Mouse (Mus musculus) cerebellum, postnatal 4 days (tissue): Measurements from ENCODE around the gene Rtl5.

Source experiments
- DNase-seq, 2 experiments: peaks; one replicate each; pipeline ENCODE4 v3.0.0; 2022; ENCODE audit warnings: low spot score in 2 of 2, mixed read lengths in 1 of 2

Rtl5 gene

DNA sequence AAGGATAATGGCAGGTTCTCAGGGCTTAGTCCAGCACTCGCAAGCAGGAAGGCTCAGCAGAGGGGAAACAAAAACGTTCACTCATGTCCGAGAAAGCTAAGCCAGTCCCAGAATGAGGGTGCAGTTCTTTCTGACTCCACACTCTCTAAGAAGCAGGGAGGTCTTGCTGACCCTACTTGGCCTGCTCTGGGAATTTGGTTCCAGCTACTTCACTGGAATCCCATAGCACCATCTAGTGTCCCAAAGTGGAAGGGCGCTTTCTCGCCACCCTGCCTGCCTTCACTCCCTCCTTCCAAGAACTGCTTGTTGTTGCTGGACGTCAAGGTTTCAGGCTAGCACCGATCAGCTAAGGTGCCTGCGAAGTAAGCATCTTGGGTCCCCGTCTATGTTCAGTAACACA, 5.0 kb downstream of the Rtl5 start:
- DNase-seq, result peak; percentile 68 to 85

DNA sequence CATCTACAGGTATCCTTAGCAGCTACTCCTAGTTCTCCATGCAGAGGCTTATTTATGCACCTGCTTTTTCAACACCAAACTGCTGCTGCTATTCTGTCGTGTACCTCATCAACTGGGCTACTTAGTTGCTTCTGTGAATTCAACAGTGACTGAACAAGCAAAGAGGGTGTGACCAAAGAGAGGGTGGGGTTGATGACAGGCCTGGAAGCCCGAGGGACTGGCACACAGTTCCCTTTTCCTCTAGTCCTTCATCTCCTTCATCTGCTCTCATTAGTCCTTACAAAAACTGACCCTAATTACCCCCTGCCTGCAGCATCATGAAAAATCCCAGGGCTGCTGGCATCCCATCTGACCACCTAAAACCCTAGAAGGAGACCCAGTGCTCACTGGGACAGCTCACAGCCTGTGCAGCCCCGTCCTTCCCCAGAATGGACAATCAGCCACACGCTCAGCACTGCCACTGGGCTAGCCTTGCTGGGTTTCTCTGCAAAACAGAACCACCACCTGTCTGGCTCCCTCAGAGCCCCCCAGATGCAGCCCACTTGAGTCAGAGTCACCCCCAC, 5.8 kb downstream of the Rtl5 start:
- DNase-seq, result no peak

DNA sequence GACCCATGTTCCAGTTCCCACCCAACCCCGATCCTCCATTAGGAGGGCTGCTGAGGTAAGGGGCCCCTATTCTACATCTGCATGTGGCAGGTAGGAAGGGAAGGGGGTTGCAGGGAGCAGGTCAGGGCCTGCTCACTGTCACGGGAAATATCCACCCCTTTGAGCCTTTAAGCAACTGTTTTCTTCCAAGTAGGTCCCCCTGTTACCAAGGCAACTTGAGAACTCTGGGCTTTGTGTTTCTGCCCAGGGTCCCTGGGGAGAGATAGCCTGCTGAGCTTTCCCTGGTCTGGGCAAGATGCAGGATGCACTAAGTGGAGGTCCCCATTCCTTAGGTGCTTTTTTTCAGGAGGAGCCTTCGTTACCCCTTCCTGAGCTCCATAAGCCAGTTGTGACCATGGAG, 7.0 kb downstream of the Rtl5 start:
- no peak for DNase-seq

DNA sequence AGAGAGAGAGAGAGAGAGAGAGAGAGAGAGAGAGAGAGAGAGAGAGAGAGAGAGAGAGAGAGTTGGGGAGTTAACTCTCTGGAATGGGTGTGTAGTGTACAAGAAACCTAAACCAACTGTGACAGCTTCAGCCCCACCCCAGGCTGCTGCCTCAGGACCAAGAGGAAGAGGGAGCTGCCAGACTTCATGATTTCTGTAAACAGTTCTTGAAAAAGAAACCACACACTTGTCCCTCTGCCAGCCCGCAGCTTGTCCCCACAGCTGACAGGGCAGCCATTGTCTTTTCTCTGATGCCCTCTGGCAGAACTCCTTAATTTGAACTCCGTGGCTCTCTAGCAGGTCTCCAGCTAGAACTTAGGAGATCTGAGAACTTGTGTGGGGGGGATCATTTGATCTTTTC, 10.2 kb downstream of the Rtl5 start:
- peak in 1 of 2 experiments; percentile 27 for DNase-seq

DNA sequence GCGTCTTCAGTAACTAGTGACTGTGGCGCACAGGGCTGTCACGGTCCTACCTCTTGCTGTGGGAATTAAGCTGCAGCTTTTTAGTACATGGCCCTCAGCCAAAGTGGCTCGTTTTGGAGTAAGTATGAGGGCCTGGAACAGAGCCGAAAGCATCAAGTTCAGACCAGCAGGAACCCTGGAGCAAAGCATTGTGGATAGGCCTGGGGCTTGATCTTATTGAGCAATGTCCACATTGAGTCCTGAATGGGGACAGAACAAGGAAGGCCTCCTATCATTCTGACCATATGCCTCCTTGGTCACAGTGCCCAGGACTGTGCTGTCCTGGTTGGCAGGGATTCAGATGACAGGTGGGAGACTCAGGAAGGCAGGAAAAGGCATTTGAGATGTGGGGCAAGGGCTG, 10.9 kb downstream of the Rtl5 start:
- DNase-seq, result peak in 1 of 2 experiments; percentile 44

DNA sequence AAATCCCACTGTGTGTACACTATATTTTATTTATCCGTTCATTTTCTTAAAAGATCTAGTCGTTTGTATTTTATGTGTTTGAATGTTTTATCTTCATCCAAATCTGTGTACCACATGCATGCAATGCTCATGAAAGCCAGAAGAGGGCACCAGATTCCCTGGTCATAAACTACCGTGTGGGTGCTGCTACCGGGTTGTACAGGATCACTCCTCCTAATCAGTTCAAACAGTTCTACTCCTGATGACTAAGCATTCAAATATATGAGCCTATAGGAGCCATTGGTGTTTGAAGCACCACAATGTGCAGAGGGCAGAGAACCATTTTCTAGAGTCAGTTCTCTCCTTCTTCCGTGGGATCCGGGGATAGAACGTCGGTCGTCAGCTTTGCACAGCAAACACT, 11.7 kb downstream of the Rtl5 start:
- no peak for DNase-seq

DNA sequence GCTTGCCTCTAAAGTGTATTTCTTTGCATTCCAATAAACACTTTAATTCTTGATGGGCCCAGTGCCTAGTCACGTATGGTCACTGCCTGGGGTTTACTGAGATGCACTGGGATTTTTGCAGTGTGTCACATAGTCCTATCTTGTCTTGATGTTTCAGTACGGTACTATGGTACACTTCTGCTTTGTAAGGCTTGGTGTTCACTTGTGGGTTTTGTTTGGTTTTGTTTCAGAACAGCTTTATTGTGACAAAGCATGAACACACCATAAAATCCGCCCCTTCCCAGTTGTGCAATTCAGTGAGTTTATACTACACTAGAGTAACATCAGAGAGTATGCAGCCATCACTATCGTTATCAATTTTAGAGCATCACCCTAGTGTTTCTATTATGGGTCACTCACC, 17.1 kb downstream of the Rtl5 start:
- no peak for DNase-seq

DNA sequence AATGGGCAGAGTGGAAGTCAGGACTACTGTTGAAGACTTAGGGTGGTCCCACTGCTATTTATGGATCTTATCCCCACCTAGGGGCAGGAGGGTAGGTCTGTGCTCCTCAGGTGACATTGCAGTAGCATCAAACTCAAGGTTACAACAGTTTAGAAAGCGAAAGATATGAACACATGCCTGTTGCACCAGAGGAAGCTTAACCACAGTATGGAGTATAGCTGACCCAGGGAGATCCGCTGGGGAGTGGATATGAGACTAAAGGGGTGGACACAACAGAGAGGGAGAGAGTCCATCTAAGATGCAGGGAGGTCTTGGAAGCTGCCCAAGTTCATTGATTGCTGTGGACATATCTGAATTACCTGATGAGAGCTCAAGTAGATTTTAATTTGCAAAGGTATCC, 17.7 kb downstream of the Rtl5 start:
- no peak for DNase-seq

DNA sequence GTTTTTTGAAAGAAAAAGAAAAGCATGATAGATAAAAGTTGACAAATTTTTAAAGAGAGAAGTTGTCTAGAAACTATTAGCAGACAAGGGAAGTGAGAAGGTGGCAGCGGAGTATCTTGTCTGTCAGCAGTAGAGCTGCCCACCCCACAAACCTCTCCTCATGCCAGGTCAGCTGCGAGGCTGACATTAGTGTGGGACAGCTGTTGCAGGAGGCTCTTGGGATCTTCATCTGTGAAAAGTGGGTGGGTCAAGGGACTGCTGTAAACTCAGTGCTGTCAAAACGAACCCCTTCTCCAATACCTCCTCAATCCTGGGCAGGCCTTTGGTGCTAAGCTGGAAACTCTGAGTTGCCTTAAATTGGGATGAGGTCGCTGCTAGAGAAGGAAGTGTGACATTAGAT, 19.9 kb downstream of the Rtl5 start:
- no peak for DNase-seq

DNA sequence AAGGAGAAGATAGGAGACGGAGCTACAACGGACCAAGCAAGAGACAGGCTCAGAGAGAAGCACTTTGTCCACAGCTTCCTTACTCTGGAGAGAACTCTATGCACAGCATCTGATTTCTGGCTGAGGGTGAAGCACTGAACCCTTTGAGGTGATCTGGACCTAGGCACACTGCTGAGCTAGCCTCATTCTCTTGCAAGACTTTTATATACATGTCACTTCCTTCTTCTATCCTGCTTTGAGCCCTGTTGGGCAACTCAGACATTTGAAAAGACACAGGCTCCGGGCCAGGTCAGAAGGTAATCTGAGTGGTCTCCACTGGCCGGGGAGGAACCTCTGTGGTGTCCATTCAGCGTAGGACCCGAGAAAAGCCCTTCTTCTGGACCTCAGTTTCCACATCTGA, 20.6 kb downstream of the Rtl5 start:
- DNase-seq, result no peak

DNA sequence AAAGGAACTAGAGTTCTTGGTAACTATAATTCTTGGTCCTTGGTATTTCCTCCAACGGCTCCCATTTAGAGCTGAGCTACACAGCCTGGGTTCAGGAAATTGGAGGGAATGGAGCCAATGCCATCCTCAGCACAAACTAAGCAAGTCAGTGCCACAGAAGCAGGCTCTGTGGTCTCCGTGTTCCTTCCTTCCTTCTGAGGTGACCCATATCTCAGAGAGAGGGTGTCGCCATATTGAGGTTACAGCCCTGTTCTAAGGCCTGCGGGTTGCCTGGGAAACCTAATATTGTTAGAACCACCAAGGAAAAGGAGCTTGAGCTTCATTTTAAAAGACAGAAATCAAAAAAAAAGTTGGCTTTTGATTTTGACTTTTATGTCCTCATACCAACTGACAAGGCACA, 28.7 kb downstream of the Rtl5 start:
- no peak for DNase-seq

DNA sequence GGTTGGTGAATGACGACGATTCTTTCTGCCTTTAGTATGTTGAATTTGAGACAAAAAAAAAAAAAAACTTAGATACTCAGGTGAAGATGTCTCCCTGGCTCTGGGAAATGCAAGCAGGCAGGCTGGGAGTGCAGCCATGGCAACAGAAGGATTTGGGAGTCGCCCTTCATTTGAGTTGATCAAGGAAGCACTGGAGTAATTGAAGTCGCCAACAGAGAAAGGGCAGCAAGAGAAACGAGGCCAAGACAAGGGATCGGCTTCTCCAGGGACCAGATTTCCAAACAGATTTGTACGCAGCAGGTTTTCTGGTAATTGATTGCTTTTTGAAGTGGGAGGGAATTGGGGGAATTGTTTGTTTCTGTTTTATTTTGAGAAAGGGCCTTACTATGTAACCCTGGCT, 29.5 kb downstream of the Rtl5 start:
- no peak for DNase-seq

DNA sequence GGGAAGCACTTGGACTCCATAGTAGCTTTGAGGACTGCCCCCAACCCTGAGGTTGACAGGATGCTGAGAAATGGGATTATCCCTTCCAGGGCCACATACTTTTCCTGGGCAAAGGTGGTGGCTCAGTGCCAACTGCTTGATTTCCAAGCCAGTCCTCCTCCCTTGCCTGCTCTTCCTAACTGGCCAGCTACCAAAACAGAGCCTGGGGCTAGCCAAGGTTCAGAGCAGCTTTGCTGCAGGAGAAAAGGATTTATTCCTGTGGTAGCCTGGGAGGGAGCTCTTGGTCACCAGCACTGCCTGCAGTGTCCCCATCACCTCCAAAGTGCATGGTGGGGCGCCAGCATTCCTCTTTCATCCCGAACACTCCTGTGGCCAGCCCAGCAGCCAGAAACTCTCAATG, 33.6 kb downstream of the Rtl5 start:
- DNase-seq, result no peak

DNA sequence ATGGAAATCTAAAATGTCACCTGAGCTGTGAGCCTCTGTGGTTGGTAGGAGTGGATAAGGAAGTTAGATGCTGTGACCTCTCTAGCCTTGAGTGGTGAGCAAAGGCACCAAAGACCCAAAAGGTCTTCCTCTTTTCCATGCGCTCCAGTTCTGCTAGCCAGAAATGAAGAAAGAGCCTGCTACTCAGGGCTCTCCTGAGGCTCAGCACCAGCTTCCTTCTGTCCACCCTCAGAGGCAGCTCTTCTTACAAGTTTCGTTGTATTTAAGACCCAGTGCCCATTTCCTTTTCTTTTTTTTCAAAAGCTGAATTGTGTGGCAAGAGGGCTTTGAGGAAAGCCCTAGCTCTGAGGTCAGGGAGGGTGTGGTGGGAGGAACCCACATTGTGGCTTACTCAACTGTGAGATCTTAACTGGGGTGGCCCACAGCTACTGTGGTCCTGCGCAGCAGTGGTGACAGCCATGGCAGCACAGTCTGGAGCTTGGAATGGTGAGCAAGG, 34.2 kb downstream of the Rtl5 start:
- DNase-seq, result no peak

DNA sequence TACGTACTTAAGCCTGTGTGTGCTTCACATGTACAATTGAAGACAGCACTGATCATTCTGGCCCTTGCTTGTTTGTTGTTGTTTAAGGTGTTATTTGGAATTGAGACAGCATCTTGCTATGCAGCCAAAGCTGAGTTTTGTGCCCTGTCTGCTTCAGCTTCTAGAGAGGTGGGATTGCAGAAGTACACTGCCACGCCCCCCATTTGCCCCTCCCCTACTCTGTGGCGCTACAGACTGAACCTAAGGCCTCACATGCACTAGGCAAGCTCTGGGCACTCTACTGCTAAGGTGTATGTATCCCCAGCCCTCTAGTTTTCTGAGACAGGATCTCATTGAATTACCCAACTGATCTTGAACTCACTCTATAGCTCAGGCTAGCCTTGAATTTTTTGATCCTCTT, 35.4 kb downstream of the Rtl5 start:
- no peak for DNase-seq

DNA sequence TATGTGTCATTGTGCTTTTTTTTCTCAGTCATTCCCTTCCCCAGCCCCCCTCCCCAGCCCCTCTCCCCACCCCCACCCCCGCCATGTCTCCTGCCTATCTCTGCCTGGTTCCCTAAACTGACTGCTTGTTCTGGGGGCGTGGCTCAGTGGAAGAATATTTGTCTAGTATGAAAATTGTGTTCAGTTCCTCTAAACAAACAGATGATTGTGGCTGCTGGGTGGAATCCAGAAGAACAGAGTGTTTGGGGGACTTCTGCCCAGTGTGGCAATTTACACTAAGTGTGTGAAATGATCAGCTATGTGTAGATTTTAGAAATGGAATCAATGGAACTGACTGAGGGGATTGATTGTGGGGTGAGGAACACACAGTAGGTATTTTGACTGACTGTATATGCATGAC, 37.5 kb downstream of the Rtl5 start:
- DNase-seq, result no peak

DNA sequence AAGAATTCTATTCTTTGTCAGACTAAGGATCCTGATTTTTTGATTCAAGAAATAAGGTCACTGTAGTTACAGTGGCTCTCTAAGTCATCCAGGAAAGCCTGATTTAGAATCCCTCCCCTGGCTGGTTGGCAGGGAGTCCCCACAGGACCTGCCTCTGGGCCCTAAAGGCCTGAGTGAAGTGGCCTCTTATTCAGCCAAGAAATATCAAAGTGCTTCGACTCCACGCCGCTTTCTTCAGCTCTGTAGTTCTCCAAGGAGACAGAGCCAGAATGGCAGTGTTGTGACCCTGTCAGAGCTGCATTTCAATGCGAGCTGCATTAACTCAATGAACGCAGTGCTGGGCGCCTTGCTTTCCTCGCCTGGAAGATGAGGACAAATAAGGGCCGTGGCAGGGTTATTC, 38.7 kb downstream of the Rtl5 start:
- DNase-seq, result no peak

DNA sequence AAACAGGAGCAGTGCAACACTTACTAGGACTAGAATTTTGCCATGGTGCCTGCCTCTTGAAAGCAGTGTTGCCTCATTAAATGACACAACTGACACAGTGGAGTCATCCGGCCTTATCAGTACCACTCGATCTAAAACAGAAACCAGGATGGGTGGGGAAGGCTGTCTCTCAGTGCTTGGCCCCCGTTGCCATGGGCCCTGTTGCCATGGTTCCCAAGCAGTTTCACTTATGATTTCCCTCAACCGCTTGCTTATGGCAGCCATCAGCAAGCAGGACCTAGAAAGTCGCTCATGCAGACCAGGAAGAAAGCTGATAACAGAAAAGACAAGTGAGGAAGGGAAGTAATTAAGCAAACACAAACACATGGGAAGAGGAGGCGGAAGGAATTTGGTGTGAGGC, 39.3 kb downstream of the Rtl5 start:
- DNase-seq, result no peak

DNA sequence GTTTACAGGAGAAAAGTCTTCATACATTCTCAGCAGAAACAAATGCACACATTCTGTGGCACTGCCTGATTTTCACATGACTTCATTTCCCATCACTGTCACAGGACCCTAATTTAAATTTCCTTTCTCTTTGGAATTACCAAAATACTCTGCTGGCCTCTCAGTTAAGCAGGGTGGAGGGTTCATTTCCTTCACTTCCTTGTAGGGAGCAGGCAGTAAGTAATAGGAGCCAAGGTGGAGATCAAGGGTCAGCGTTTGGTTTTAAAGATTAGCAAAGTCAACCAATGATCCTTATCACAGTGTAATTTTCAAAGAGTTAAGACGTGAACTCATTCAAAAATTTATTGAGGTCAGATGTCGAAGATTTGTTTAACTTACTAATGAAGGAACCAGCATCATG, 46.1 kb downstream of the Rtl5 start:
- DNase-seq, result no peak

DNA sequence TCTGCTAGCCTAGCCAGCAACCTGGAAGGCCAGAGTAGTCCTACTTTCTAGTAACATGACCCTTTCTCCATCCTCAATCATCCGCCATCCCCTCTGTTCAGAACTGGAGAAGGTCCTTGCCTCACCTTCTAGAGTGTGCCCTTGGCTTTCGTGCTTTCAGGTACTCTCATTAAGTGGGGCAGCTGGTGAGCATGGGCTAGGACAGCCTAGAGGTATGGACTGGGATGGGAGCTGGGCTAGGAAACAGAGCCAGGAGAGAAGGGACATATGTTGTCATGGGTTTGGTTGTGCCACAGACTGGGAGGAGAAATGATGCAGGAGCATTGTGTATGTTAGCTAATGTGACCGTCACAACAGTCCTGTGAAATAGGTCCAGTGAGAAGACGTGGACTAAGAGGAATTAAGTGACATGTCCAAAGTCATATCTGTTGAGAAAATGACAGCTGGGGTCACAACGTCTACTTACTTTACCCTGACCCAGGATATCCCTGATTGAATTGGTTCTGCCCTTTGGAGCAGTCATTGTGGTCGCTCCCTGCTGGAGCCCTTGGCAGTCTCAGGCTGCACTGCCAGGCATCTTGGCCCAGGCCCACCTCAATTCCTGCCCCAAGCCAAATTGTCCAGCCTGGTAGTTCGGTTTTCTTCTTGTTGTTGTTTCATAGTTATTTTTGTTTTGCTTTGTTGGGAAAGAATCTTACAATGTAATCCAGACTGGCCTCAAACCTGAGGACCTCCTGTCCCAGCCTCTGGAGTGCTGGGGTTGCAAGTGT, 51.4 kb downstream of the Rtl5 start:
- DNase-seq, result no peak

DNA sequence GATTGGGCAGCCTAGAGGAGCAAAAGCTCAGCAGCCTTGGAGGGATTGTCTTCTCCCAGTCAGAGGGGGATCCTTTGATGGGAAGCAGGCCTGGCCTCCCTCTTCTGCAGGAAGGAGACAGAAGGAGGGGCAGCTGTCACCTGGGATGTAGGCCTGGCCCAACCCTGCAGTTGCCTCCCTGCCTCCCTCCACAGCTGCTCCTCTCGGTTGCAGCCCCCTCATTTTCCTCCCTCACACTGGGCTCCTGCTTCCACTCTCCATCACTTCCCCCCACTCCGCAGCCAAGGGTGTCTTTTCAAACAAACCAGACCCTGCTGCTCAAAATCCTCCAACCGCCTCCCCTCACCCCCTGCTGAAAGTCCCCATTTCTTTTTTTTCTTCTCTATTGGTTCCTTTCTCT, 52.2 kb downstream of the Rtl5 start:
- DNase-seq, result no peak

DNA sequence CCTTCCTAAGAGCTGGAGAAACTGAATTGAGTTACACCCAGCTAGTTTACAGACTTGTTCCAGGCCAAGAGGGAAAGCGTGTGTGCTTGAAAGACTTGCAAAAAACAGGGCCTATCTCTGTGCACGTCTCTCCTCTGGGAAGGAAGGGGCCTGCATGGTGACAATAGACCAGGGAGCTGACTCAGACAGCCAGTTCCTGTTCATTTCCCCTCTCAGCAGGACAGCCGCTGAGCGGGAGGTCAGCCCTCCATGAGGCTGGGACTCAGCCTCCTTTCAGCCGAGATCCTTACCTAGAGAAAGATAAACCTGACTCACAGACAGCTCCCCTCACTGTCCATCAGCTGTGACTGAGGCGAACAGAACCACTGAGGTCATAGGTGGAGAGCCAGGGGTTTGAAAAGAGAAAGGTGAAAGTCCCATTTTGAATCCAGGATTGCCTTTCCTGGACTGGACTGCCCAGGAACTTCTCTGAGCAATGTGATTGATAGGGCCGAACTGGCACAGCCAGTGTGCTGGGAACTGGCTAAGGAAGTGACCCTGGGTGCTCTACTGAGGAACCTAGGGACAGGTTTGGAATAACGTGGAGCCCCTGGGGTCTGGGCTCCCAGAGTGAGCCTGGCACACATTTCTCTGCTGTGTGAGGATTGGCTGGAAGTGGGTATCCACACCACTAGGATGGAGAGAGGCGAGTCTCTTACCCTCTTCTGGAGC, 53.7 kb downstream of the Rtl5 start:
- no peak for DNase-seq
